Mouse (Mus musculus) heart, postnatal 0 days (tissue): ENCODE data around the gene Ros1.

Experiments
- CTCF ChIP-seq: IDR thresholded peaks from 2 replicates; pipeline ENCODE4 v1.5.1; 2016; ENCODE audit warnings: antibody characterized with exemption, control low read depth, low read depth
- EP300 ChIP-seq: IDR thresholded peaks from 2 replicates; pipeline ENCODE4 v1.6.1; 2016; ENCODE audit warnings: antibody characterized with exemption, low read depth

GRCm38 (mm10) chr10:52170489-52170888, 24.6 kb downstream of the Ros1 start:
- TF ChIP-seq CTCF (no peak), EP300 (no peak)
